Mouse (Mus musculus) ES-Bruce4 (cell line): Measurements from ENCODE around the gene Agap1. TPM values are rescaled to one million over a fixed set of nuclear protein-coding genes. Genes with fewer than 3 reads are reported as not detected.

Experiments used
- H3K27ac ChIP-seq: 2 replicates; pipeline ENCODE4 v1.5.1; 2012; ENCODE audit warnings: low read length, inconsistent platforms; ENCODE audit not compliant: insufficient read depth
- H3K27me3 ChIP-seq: 2 replicates; pipeline ENCODE4 v1.6.1; 2012; ENCODE audit warnings: mild to moderate bottlenecking, low read length, inconsistent platforms; ENCODE audit not compliant: control insufficient read depth, poor library complexity, insufficient read depth, severe bottlenecking
- H3K36me3 ChIP-seq: 2 replicates; pipeline ENCODE4 v1.6.1; 2012; ENCODE audit warnings: inconsistent platforms, mild to moderate bottlenecking, low read length, moderate library complexity; ENCODE audit not compliant: control insufficient read depth, poor library complexity, insufficient read depth, severe bottlenecking
- H3K4me1 ChIP-seq: one replicate; pipeline ENCODE4 v1.8.1; 2011; ENCODE audit warnings: low read length; ENCODE audit not compliant: control insufficient read depth, insufficient read depth
- H3K4me3 ChIP-seq: 2 replicates; pipeline ENCODE4 v1.5.1; 2011; ENCODE audit warnings: low read depth, mild to moderate bottlenecking, low read length
- H3K9ac ChIP-seq: 2 replicates; pipeline ENCODE4 v1.6.1; 2012; ENCODE audit warnings: low read depth, mild to moderate bottlenecking, inconsistent platforms; ENCODE audit not compliant: poor library complexity, severe bottlenecking
- H3K9me3 ChIP-seq: replicated peaks from 2 replicates; pipeline ENCODE4 v1.6.1; 2012; ENCODE audit warnings: mild to moderate bottlenecking, low read length, inconsistent platforms; ENCODE audit not compliant: control insufficient read depth, poor library complexity, insufficient read depth, severe bottlenecking
- CTCF ChIP-seq: IDR thresholded peaks from one replicate; pipeline ENCODE4 v1.8.1; 2011; ENCODE audit warnings: low read depth, low read length
- EP300 ChIP-seq: IDR thresholded peaks from 2 replicates; pipeline ENCODE4 v1.6.1; 2011; ENCODE audit warnings: low read depth, low read length; ENCODE audit not compliant: insufficient read depth
- POLR2A ChIP-seq: IDR thresholded peaks from one replicate; pipeline ENCODE4 v1.8.1; 2011; ENCODE audit warnings: low read length; ENCODE audit not compliant: insufficient read depth
- polyA plus RNA-seq: library from polyadenylated mRNA; stranded (reverse); fragments of >200 nt; gene quantifications from 2 replicates; pipeline ENCODE4 v1.2.4, GENCODE M21; 2011; ENCODE audit warnings: low read depth; ENCODE audit not compliant: missing spikeins, insufficient read depth, insufficient read length

Gene Agap1
- polyA plus RNA-seq, 1 experiment, result 31.0 TPM

DNA sequence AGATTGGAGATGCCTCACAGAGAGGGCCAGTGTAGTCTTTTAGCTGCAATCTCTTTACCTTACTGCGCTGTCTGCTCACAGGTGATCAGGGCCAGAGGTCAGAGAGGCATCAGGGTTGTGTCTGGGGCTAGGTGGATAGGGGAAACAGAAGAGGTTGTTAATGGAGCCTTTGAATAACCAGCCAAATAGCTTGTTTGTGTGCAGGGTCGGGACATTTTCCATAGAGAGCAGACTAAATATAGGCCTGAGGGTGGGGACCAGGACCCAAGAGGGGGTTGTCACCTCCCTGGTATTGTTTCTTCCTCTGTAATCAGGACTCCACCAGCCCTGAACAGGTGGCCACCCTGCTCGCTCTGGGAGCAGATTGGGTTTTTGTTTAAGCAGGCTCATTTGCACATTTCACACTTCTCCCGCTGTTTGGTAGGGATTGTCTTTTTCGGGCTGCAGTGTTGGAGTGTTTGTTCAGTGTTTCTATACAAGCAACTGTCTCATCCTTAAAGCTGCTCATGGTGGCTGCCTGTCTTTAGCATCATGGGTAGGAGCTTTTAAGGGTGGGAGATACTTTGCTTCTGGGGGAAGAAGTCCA, 10.9 kb downstream of the Agap1 start:
- H3K9ac ChIP-seq, result no peak overlapping the region
- peaks cover 14% of the 10 kb centered on the region for H3K4me1 ChIP-seq
- peak overlapping the region; percentile 79 for H3K27ac ChIP-seq
- TF ChIP-seq EP300, result peak; percentile 92
- no peak for TF ChIP-seq POLR2A
- H3K4me3 ChIP-seq, result no peak overlapping the region
- H3K27me3 ChIP-seq, result no peaks in the 10 kb centered on the region
- H3K36me3 ChIP-seq, result no peaks in the 10 kb centered on the region
- H3K9me3 ChIP-seq, result no peaks in the 10 kb centered on the region

DNA sequence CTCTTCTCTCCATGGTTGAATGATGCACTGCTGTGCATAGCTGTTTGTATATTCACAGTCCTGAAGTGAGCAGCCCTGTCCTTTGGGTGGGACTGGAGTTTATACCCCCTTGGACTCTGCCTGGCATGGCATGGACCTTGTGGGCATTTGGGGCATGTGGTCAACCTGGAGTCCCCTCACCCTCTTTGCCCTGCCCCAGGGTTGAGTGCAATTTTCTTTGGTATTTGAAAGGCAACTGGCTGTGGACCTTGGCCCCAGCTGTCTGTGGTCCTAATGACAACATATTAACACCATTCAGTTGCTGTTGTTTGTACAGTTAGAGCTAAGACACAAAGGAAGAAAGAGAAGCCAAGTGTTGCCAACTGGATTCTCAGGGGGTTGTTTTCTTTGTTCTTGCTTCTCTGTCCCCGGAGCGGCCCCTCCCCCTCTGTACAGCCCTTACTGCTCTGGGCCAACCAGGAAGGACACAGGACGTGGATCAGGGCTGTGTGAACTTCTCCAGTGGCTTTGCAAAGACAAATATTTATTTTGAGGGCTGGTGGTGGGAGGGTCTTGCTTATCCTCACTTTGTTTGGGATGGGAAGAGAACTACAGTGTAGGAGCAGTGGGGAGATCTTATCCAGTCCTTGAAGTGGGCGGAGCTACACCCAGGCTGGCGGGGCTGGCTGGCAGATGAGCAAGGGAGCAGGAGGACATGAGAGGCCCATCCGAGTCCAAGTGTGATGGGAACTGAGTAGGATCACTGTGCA, 12.9 kb downstream of the Agap1 start:
- H3K4me3 ChIP-seq, result no peak overlapping the region
- no peak overlapping the region for H3K27ac ChIP-seq
- no peak overlapping the region for H3K9ac ChIP-seq
- peaks cover 14% of the 10 kb centered on the region for H3K4me1 ChIP-seq
- H3K9me3 ChIP-seq, result no peaks in the 10 kb centered on the region
- no peaks in the 10 kb centered on the region for H3K36me3 ChIP-seq
- H3K27me3 ChIP-seq, result no peaks in the 10 kb centered on the region
- no peak for TF ChIP-seq CTCF

DNA sequence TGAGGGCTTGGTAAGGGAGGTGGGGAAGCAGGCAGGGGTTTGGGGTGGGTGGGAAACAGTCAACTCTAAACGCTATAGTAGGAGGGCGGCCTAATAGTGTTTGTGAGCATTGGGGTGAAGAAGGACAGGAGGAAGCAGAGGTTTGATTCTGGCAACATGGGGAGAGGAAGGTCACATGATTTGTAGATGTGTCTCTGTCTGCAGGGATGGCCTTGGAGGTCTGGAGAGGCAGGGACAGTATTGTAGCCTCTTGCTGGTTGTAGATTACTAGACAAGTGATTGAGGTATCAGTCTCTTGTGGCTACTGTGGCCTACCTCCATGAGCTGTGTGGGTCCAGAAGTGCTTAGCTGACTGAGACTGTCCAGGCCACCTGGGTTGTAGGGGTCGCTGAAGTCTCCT, 13.5 kb downstream of the Agap1 start:
- no peak overlapping the region for H3K4me3 ChIP-seq
- peaks cover 14% of the 10 kb centered on the region for H3K4me1 ChIP-seq
- H3K9ac ChIP-seq, result no peak overlapping the region
- no peaks in the 10 kb centered on the region for H3K9me3 ChIP-seq
- H3K36me3 ChIP-seq, result no peaks in the 10 kb centered on the region
- no peaks in the 10 kb centered on the region for H3K27me3 ChIP-seq
- no peak overlapping the region for H3K27ac ChIP-seq
- TF ChIP-seq POLR2A (no peak), CTCF (no peak), EP300 (no peak)

DNA sequence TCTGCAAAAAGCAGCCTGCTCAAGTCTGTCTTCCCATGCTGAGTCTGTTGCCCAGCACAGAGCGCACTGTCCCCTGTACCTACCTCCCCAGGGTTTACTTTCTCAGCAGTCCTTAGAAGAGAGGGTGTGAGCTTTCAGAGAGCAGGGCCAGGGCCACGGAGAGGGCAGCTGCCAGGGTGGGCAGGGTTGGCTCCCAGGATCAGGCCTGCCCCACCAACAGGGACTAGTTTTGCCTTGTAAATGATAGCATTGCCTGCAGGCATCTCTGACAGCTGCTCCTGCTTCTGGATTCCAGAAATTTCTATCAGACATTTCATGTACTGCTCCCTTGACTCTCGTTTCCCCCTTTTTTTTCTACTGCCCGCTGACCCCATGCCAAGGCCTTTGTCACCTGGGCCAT, 16.8 kb downstream of the Agap1 start:
- no peak for TF ChIP-seq EP300
- no peak for TF ChIP-seq CTCF
- no peak for TF ChIP-seq POLR2A
- Histone ChIP-seq H3K9ac (no peak overlapping the region), H3K27ac (no peak overlapping the region), H3K27me3 (no peaks in the 10 kb centered on the region), H3K36me3 (no peaks in the 10 kb centered on the region), H3K4me3 (no peak overlapping the region), H3K9me3 (no peaks in the 10 kb centered on the region), H3K4me1 (peaks cover 6% of the 10 kb centered on the region)

DNA sequence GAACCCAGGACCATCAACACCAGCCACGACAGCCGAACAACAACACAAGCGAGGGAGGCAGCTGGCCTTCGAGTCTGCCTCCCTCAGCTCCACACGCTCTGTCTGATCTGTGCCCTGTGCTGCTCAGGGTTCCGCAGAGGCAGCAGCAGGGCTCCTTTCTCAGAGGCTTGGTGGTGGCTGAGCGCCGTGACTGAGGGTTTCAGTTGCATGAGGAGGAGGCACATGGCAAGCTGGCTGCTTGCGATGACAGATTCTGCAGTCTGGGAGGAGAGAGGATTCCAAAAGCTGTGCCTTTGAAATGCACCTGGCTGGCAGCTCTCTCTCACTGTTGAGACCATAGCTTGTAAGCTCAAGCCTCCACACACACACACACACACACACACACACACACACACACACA, 17.3 kb downstream of the Agap1 start:
- no peaks in the 10 kb centered on the region for H3K27me3 ChIP-seq
- H3K4me3 ChIP-seq, result no peak overlapping the region
- no peaks in the 10 kb centered on the region for H3K9me3 ChIP-seq
- no peak overlapping the region for H3K9ac ChIP-seq
- no peak for TF ChIP-seq EP300
- no peak for TF ChIP-seq CTCF
- no peak for TF ChIP-seq POLR2A
- no peaks in the 10 kb centered on the region for H3K36me3 ChIP-seq
- no peak overlapping the region for H3K27ac ChIP-seq
- H3K4me1 ChIP-seq, result peaks cover 4% of the 10 kb centered on the region

DNA sequence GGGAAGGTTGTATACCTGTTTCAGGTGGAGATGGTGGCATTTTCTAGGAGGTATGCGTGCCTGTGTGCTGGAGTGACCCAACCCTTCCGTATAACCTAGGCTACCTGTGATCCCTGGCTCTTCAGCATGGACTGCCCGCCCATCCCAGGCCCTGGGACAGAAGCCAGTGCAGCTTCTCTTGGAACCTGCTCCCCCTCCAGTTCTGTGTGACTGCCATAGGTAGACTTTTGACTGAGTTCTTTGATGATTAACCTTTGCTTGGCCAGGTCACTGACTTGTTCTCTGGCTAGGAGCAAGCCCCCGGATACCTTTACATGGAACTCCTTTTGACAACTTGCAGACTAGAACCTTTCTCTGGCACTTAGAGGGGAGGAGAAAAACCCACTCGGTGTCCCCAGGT, 19.3 kb downstream of the Agap1 start:
- no peaks in the 10 kb centered on the region for H3K27me3 ChIP-seq
- H3K9ac ChIP-seq, result no peak overlapping the region
- no peaks in the 10 kb centered on the region for H3K9me3 ChIP-seq
- no peak for TF ChIP-seq CTCF
- no peak for TF ChIP-seq EP300
- no peak for TF ChIP-seq POLR2A
- H3K4me1 ChIP-seq, result no peaks in the 10 kb centered on the region
- no peak overlapping the region for H3K27ac ChIP-seq
- H3K36me3 ChIP-seq, result no peaks in the 10 kb centered on the region
- no peak overlapping the region for H3K4me3 ChIP-seq
